Mouse (Mus musculus) liver, embryonic 15.5 days (tissue): ENCODE data around the gene Fam120b. TPM values are rescaled to one million over a fixed set of nuclear protein-coding genes. Genes with fewer than 3 reads are reported as not detected.

ENCODE experiments used
- ATAC-seq: fragments of 200-750 bp; cut with Nextera tagmentation; 2 replicates; pipeline ENCODE4 v1.8.0; 2017; ENCODE audit warnings: moderate number of reproducible peaks, mild to moderate bottlenecking, moderate library complexity; ENCODE audit not compliant: insufficient read depth
- H3K27ac ChIP-seq: fragments of 300-500 bp; sonication (generic); replicated peaks from 2 replicates; pipeline ENCODE4 v1.5.1; 2015; ENCODE audit warnings: mild to moderate bottlenecking, inconsistent platforms
- H3K27me3 ChIP-seq: fragments of 300-500 bp; sonication (generic); 2 replicates; pipeline ENCODE4 v1.6.1; 2015; ENCODE audit warnings: mild to moderate bottlenecking, inconsistent platforms
- H3K36me3 ChIP-seq: fragments of 300-500 bp; sonication (generic); replicated peaks from 2 replicates; pipeline ENCODE4 v1.6.1; 2015; ENCODE audit warnings: moderate library complexity, mild to moderate bottlenecking, inconsistent platforms
- H3K4me1 ChIP-seq: fragments of 300-500 bp; sonication (generic); replicated peaks from 2 replicates; pipeline ENCODE4 v1.6.1; 2015; ENCODE audit warnings: inconsistent platforms
- H3K4me2 ChIP-seq: fragments of 300-500 bp; sonication (generic); 2 replicates; pipeline ENCODE4 v1.6.1; 2015; ENCODE audit warnings: moderate library complexity, mild to moderate bottlenecking, inconsistent platforms
- H3K4me3 ChIP-seq: fragments of 300-500 bp; sonication (generic); replicated peaks from 2 replicates; pipeline ENCODE4 v1.5.1; 2015; ENCODE audit warnings: mild to moderate bottlenecking, inconsistent platforms
- H3K9ac ChIP-seq: fragments of 300-500 bp; sonication (generic); 2 replicates; pipeline ENCODE4 v1.6.1; 2015; ENCODE audit warnings: moderate library complexity, mild to moderate bottlenecking, inconsistent platforms
- H3K9me3 ChIP-seq: fragments of 300-500 bp; sonication (generic); replicated peaks from 2 replicates; pipeline ENCODE4 v1.6.1; 2016; ENCODE audit warnings: inconsistent platforms
- WGBS: fragments of 180-500 bp; shearing (Covaris S2); methylation state at CpG from one replicate; pipeline ENCODE4 v1.1.7; 2015; ENCODE audit warnings: mixed read lengths; ENCODE audit not compliant: insufficient replicate concordance; 5-methylcytosine and 5-hydroxymethylcytosine counted together
- polyA plus RNA-seq: library from polyadenylated mRNA; unstranded; fragments of >200 nt; fragmentation: Nextera tagmentation; extraction: Ambion mirVana; gene quantifications from 2 replicates; pipeline ENCODE4 v1.2.1, GENCODE M21; 2015

Fam120b gene
- polyA plus RNA-seq, 1 experiment from 2014 or later = 6.5 TPM

DNA sequence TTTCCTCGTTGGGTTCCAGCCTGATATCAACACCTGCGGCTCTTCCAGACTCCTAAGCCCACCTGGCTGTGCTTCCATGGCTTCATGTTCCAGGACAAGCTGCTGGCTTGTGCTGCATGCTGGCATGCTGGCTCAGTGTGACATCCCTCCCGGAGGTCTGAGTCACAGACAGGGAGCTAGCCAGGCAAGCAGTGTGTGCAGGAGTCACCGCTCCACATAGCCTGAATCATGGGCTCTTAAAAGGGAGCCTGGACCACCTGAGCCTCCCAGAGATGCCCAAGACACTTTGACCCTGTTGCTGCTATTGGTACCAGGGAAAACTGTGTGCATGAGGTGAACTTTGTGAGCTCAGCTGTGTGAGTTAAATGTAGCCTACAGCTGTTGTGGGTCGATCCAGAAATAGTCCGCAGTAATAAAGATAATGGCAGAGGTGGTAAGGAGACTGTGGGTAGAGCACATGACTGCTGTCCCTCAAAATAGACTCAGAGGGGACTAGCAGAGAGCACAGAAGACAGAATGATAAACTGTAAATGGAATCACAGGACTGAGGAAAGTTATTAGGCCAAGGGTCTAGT is 66.0 kb downstream of the Fam120b start:
- H3K27ac ChIP-seq = no peak overlapping the region
- H3K27me3 ChIP-seq = no peaks in the 10 kb centered on the region
- no peak overlapping the region for H3K4me3 ChIP-seq
- 72% methylated on average over 6 of the region's 6 CpGs for WGBS
- H3K36me3 ChIP-seq = peaks cover 4% of the 10 kb centered on the region; the same call in 1 of the 2 replicates
- H3K4me2 ChIP-seq = no peak overlapping the region
- H3K9ac ChIP-seq = no peak overlapping the region
- ATAC-seq = no peak
- H3K9me3 ChIP-seq = no peaks in the 10 kb centered on the region
- no peaks in the 10 kb centered on the region for H3K4me1 ChIP-seq

DNA sequence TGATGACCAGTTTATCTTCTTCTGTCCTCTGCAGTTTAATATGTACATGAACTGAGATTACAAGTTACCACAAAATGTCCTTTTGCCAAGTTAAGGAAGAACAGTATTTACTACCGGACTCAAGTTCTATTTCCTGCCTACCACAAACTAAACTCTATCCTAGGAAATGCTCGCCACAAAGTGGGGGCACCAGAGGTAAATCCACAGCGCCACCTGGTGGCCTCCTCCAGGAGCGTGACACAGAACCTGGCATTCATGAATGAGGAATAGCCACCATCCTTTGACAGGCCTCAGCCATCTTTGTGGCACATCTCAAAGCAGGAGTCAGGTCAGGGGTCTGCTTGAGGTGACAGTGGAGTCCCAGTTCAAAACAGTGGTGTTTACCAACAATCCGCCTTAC is 71.7 kb downstream of the Fam120b start:
- H3K9ac ChIP-seq = no peak overlapping the region
- WGBS = 17% methylated on average over 5 of the region's 5 CpGs
- no peak overlapping the region for H3K27ac ChIP-seq
- H3K27me3 ChIP-seq = no peaks in the 10 kb centered on the region
- no peaks in the 10 kb centered on the region for H3K9me3 ChIP-seq
- H3K4me3 ChIP-seq = no peak overlapping the region
- ATAC-seq = peak; percentile 25; the same call in 1 of the 2 replicates
- no peak overlapping the region for H3K4me2 ChIP-seq
- no peaks in the 10 kb centered on the region for H3K4me1 ChIP-seq
- peaks cover 34% of the 10 kb centered on the region for H3K36me3 ChIP-seq

DNA sequence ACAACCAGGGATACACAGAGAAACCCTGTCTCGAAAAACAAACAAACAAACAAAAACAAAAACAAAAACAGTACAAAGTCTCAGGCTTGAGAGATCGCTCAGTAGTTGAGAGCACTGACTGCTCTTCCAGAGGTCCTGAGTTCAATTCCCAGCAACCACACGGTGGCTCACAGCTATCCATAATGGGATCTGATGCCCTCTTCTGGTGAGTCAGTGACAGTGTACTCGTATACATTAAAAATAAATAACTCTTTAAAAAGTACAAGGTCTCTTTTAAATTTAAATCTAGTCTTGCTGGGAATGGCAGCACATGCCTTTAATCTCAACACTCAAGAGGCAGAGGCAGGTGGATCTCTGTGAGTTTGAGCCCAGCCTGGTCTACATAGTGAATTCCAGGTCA is 76.7 kb downstream of the Fam120b start:
- H3K27ac ChIP-seq = no peak overlapping the region
- no peak overlapping the region for H3K4me2 ChIP-seq
- peaks cover 79% of the 10 kb centered on the region for H3K36me3 ChIP-seq
- ATAC-seq = no peak
- no peaks in the 10 kb centered on the region for H3K9me3 ChIP-seq
- no peak overlapping the region for H3K4me3 ChIP-seq
- H3K9ac ChIP-seq = no peak overlapping the region
- WGBS = 76% methylated on average over 4 of the region's 4 CpGs
- no peaks in the 10 kb centered on the region for H3K4me1 ChIP-seq
- no peaks in the 10 kb centered on the region for H3K27me3 ChIP-seq

Other genes starting within 250 kb of the Fam120b start
- 1.1 and 1.5 TPM in 2 replicates for gene Dll1, start 19.3 kb upstream of the Fam120b start, polyA plus RNA-seq
- gene Psmb1, start 103.5 kb downstream of the Fam120b start, polyA plus RNA-seq = 120 and 129 TPM in 2 replicates
- 17.6 and 18.6 TPM in 2 replicates for gene Tbp, start 103.7 kb downstream of the Fam120b start, polyA plus RNA-seq
- 19.8 and 21.3 TPM in 2 replicates for gene Pdcd2, start 131.1 kb downstream of the Fam120b start, polyA plus RNA-seq
- gene Prdm9, start 168.2 kb downstream of the Fam120b start, polyA plus RNA-seq = 0.46 and 0.66 TPM in 2 replicates